Mouse (Mus musculus) stomach, embryonic 16.5 days (tissue): ENCODE data around the gene Retnlb. TPM values are rescaled to one million over a fixed set of nuclear protein-coding genes. Genes with fewer than 3 reads are reported as not detected.

Source experiments
- ATAC-seq: fragments of 200-750 bp; cut with Nextera tagmentation; 2 replicates; pipeline ENCODE4 v1.8.0; 2017; ENCODE audit warnings: moderate number of reproducible peaks, moderate TSS enrichment; ENCODE audit not compliant: insufficient read depth, low FRiP score
- H3K27ac ChIP-seq: fragments of 300-500 bp; sonication (generic); 2 replicates; pipeline ENCODE4 v1.5.1; 2014; ENCODE audit warnings: low read length
- H3K27me3 ChIP-seq: fragments of 300-500 bp; sonication (generic); 2 replicates; pipeline ENCODE4 v1.6.1; 2014; ENCODE audit warnings: low read length, control low read depth, mixed read lengths; ENCODE audit not compliant: control insufficient read depth, insufficient read depth
- H3K36me3 ChIP-seq: fragments of 300-500 bp; sonication (generic); 2 replicates; pipeline ENCODE4 v1.6.1; 2014; ENCODE audit warnings: low read length; ENCODE audit not compliant: control insufficient read depth, insufficient read depth
- H3K4me1 ChIP-seq: fragments of 300-500 bp; sonication (generic); 2 replicates; pipeline ENCODE4 v1.6.1; 2014; ENCODE audit warnings: low read length, control low read depth, mixed read lengths; ENCODE audit not compliant: control insufficient read depth, insufficient read depth
- H3K4me2 ChIP-seq: fragments of 300-500 bp; sonication (generic); 2 replicates; pipeline ENCODE4 v1.6.1; 2014; ENCODE audit warnings: low read depth, low read length, mixed read lengths
- H3K4me3 ChIP-seq: fragments of 300-500 bp; sonication (generic); replicated peaks from 2 replicates; pipeline ENCODE4 v1.5.1; 2014; ENCODE audit warnings: mild to moderate bottlenecking, low read length
- H3K9ac ChIP-seq: fragments of 300-500 bp; sonication (generic); 2 replicates; pipeline ENCODE4 v1.6.1; 2014; ENCODE audit warnings: low read length
- H3K9me3 ChIP-seq: fragments of 300-500 bp; sonication (generic); replicated peaks from 2 replicates; pipeline ENCODE4 v1.6.1; 2016; ENCODE audit warnings: low read length, control low read depth; ENCODE audit not compliant: control insufficient read depth
- WGBS: fragments of 180-500 bp; shearing (Covaris S2); extraction: QIAGEN DNeasy Blood & Tissue Kit; methylation state at CpG from one replicate; pipeline ENCODE4 v1.1.7; 2014; 5-methylcytosine and 5-hydroxymethylcytosine counted together
- polyA plus RNA-seq: library from polyadenylated mRNA; unstranded; fragments of >200 nt; fragmentation: Nextera tagmentation; extraction: Ambion mirVana; gene quantifications from 2 replicates; pipeline ENCODE4 v1.2.1, GENCODE M21; 2015

Gene Retnlb
- not detected in 2 replicates for polyA plus RNA-seq

DNA sequence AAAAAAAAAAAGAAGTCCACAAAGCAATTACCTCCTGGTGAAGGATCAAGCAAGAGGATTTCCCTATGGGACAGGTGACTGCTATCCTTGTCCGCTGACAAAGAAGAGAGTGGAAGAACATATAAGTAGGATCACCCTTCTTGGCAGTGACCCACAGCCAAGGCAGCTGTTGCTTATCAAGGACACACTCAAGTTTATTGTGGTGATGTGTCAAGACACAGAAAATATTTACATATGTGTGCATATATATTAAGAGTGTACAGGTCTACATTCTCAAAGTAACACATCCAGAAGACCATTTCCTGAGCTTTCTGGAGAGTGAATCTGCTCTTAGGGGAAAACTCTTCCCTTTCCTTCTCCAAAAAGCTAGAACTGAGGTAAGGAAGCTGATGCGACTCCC, at the start of gene Retnlb:
TSS of gene Retnlb (plus strand) at position 162 of the 400 bp plus-strand sequence.
- Histone ChIP-seq H3K4me3 (no peak within 1 kb of the TSS), H3K4me1 (no peaks in the 10 kb centered on the region; the same call in 1 of the 2 replicates), H3K27ac (no peak within 1 kb of the TSS), H3K9ac (no peak within 1 kb of the TSS), H3K4me2 (no peak within 1 kb of the TSS), H3K27me3 (no peaks in the 10 kb centered on the region), H3K9me3 (no peaks in the 10 kb centered on the region), H3K36me3 (no peaks in the 10 kb centered on the region)
- no peak for ATAC-seq
- 90% methylated on average over 2 of the region's 2 CpGs for WGBS

GRCm38 (mm10) chr16:48769183-48769582, 47.5 kb upstream of the Retnlb start:
- Histone ChIP-seq H3K4me2 (no peak overlapping the region), H3K27me3 (no peaks in the 10 kb centered on the region), H3K9ac (no peak overlapping the region), H3K9me3 (no peaks in the 10 kb centered on the region), H3K4me3 (no peak overlapping the region), H3K36me3 (no peaks in the 10 kb centered on the region), H3K4me1 (no peaks in the 10 kb centered on the region), H3K27ac (no peak overlapping the region)
- no peak for ATAC-seq
- WGBS: 89% methylated on average over 3 of the region's 3 CpGs

- H3K9me3 ChIP-seq: no peaks in the 10 kb centered on the region
- H3K27ac ChIP-seq: no peak within 1 kb of the TSS
- no peaks in the 10 kb centered on the region for H3K36me3 ChIP-seq
- ATAC-seq: no peak
- H3K9ac ChIP-seq: no peak within 1 kb of the TSS
- H3K4me1 ChIP-seq: no peaks in the 10 kb centered on the region
- WGBS: 54% methylated on average over 3 of the region's 3 CpGs
- no peak within 1 kb of the TSS for H3K4me3 ChIP-seq
- no peaks in the 10 kb centered on the region for H3K27me3 ChIP-seq
- no peak within 1 kb of the TSS for H3K4me2 ChIP-seq
Measured at GRCm38 (mm10) chr16:48771971-48772445, 44.6 kb upstream of the Retnlb start, which contains the start of gene Trat1. TSS of gene Trat1 (minus strand) at chr16:48772021.

DNA sequence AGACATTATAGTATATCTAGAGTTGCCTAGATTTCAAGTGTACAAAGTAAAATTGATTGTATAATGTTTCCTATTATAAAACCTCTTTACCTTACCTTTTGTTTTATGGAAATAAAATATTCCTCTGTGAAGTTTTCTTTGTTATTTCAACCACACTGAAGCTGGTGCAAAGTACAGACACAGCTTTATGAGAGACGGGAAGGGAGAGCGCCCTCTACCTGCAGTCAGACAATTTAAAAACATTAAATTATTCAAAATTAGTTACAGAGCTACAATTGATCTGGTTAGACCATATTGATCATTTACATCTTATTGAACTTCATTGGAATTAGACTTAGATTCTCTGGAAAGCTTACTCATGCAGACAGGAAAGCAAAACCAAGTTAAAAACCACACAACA, 39.4 kb upstream of the Retnlb start:
- H3K27me3 ChIP-seq: no peaks in the 10 kb centered on the region
- H3K36me3 ChIP-seq: no peaks in the 10 kb centered on the region
- WGBS: 62% methylated on average over 2 of the region's 2 CpGs
- H3K4me3 ChIP-seq: no peak overlapping the region
- no peaks in the 10 kb centered on the region for H3K4me1 ChIP-seq
- ATAC-seq: no peak
- no peak overlapping the region for H3K27ac ChIP-seq
- no peak overlapping the region for H3K9ac ChIP-seq
- no peak overlapping the region for H3K4me2 ChIP-seq
- H3K9me3 ChIP-seq: no peaks in the 10 kb centered on the region

DNA sequence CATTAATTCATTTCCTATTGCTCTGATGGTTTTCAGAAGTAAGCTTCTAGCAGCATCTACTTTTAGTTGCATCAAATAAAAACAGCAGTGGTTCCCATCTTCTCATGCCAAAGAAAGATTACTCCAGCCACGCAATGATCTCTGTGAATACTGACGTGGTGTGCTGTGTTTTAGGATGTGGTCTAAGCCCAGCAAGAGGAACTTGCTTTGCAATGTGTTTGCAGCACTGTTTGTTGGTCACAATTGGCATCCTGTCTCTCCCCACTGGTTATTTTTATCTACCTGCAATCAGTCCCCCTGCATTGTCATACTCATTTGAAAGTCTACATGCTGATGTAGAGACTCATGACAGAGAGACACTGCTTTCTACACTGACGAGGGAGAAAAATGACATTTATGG, 30.4 kb upstream of the Retnlb start:
- H3K4me3 ChIP-seq: no peak overlapping the region
- no peak overlapping the region for H3K27ac ChIP-seq
- no peaks in the 10 kb centered on the region for H3K36me3 ChIP-seq
- no peak overlapping the region for H3K4me2 ChIP-seq
- H3K27me3 ChIP-seq: no peaks in the 10 kb centered on the region
- H3K9me3 ChIP-seq: no peaks in the 10 kb centered on the region
- 61% methylated on average over 3 of the region's 3 CpGs for WGBS
- H3K9ac ChIP-seq: no peak overlapping the region
- no peak for ATAC-seq
- H3K4me1 ChIP-seq: no peaks in the 10 kb centered on the region

DNA sequence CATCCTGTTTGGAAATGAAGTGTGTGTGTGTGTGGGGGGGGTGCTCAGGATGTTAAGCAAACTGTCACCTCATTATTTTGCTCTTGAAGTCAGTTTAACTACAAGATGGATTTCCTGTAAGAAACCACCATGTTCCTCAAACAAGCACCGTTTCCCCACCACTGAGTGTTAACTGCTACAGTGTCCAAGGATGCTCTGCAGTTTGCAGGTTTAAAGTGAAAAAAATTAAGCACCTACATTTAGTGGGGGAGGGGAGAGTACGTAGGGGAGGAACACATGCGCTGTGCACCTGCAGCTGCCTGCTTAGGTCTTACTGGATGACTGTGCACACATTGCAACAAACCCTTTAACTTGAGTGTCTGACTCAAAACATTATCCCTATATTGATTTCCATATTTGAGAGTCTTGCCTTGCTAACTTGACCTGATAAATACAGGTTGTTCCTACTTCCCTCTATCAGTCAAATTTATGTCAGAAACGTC, 27.9 kb upstream of the Retnlb start:
- ATAC-seq: no peak
- H3K4me1 ChIP-seq: no peaks in the 10 kb centered on the region
- WGBS: 53% methylated on average over 4 of the region's 4 CpGs

DNA sequence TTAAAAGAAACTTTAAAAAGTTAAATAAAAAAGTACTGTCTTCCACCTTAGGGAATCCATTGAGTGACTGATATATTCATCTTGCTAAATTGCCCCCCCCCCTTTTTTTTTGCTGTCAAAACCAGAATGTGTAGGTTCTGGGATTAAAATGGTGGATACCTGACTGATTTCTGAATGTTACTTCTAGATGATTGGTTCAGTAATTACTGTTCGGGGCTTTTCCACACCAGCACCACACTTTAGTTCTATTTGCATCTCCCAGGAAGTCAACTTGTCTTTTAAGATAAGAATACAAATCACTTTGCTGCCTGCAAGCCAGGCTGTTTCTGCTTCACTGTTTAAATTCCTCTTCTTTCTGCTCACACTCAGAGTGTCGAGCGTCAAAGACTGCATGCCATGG, 18.4 kb upstream of the Retnlb start:
- Histone ChIP-seq H3K27me3 (no peaks in the 10 kb centered on the region), H3K9ac (no peak overlapping the region), H3K4me2 (no peak overlapping the region), H3K36me3 (no peaks in the 10 kb centered on the region), H3K4me3 (no peak overlapping the region), H3K4me1 (no peaks in the 10 kb centered on the region), H3K27ac (no peak overlapping the region), H3K9me3 (no peaks in the 10 kb centered on the region)
- WGBS: 36% methylated on average over 3 of the region's 3 CpGs
- no peak for ATAC-seq

More for the DNA sequence above, 27.9 kb upstream of the Retnlb start:
- H3K9ac ChIP-seq: no peak overlapping the region
- H3K4me3 ChIP-seq: no peak overlapping the region
- H3K27me3 ChIP-seq: no peaks in the 10 kb centered on the region
- no peaks in the 10 kb centered on the region for H3K9me3 ChIP-seq
- H3K4me2 ChIP-seq: no peak overlapping the region
- no peaks in the 10 kb centered on the region for H3K36me3 ChIP-seq
- H3K27ac ChIP-seq: no peak overlapping the region

GRCm38 (mm10) chr16:48799470-48799869, 17.2 kb upstream of the Retnlb start:
- Histone ChIP-seq H3K4me3 (no peak overlapping the region), H3K36me3 (no peaks in the 10 kb centered on the region), H3K9me3 (no peaks in the 10 kb centered on the region), H3K27ac (no peak overlapping the region), H3K4me1 (no peaks in the 10 kb centered on the region), H3K27me3 (no peaks in the 10 kb centered on the region), H3K9ac (no peak overlapping the region), H3K4me2 (no peak overlapping the region)
- ATAC-seq: no peak
- 88% methylated on average over 3 of the region's 3 CpGs for WGBS

- no peak for ATAC-seq
- H3K9me3 ChIP-seq: no peaks in the 10 kb centered on the region
- no peaks in the 10 kb centered on the region for H3K27me3 ChIP-seq
- no peak overlapping the region for H3K9ac ChIP-seq
- no peak overlapping the region for H3K27ac ChIP-seq
- no peaks in the 10 kb centered on the region for H3K36me3 ChIP-seq
- no peak overlapping the region for H3K4me2 ChIP-seq
- H3K4me1 ChIP-seq: no peaks in the 10 kb centered on the region
- H3K4me3 ChIP-seq: no peak overlapping the region
- 84% methylated on average over 2 of the region's 2 CpGs for WGBS
Measured at GRCm38 (mm10) chr16:48800906-48801305, 15.8 kb upstream of the Retnlb start.
